Mouse (Mus musculus) urinary bladder, adult 2 months (tissue): ENCODE data around the gene Lnpk. TPM values are rescaled to one million over a fixed set of nuclear protein-coding genes. Genes with fewer than 3 reads are reported as not detected.
A peak's percentile ranks its signal among the peaks of the same experiment; 100 is the strongest.

ENCODE experiments used
- DNase-seq: peaks from one replicate; pipeline ENCODE4 v3.0.0; 2022; ENCODE audit warnings: low spot score
- polyA plus RNA-seq: library from polyadenylated mRNA; depleted of rRNA; stranded (reverse); fragments of >200 nt; gene quantifications from 2 replicates; pipeline ENCODE4 v1.2.3, GENCODE M21; 2012; rRNA removed

Lnpk gene
- polyA plus RNA-seq: 8.9 and 9.3 TPM in 2 replicates

GRCm38 (mm10) chr2:74578843-74579489, at the start of gene Lnpk:
Lnpk (minus strand) TSS chr2:74579435.
- peak; percentile 92 for DNase-seq

DNA sequence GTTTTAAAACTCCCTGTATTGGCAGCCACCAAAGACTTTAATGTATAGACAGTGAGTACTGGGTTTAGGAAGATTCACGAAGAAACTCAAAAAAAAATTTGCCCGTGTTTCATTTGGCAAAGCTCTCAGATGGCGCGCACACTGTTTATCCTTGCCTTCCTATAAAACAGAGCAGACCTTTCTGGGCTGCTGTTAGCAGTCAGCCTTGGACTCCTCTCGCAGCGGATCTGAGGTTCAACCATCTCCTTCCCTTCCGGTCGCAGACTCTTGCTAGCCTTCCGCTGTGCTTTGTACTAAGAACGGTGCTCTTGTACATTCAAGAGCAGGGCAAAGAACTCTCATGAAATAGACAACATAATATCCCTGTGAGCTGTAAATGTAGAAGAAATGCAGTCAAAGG, 41.1 kb upstream of the Lnpk start:
- DNase-seq: no peak

GRCm38 (mm10) chr2:74619676-74620246, 40.5 kb upstream of the Lnpk start:
- DNase-seq: no peak

- DNase-seq: no peak
These were observed 38.5 kb upstream of the Lnpk start for GRCm38 (mm10) chr2:74617706-74618105.

GRCm38 (mm10) chr2:74611406-74611805, 32.2 kb upstream of the Lnpk start:
- DNase-seq: no peak

DNA sequence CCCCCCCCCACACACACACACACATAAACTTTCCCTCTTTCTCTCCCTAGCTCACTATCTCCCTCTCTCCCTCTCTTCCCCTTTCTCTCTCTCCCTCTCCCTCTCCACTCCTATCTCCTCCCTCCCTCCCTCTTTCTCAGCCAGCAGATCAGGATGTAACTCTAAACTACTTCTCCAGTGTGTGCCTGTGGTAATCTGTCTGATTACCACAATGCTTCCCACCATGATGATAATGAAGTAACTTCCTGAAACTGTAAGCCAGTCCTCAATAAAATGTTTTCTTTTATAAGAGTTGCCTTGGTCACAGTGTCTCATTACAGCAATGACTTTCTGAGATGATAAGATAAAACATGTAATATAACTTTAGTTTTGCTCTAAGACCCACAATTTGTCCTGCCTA, 30.1 kb upstream of the Lnpk start:
- no peak for DNase-seq

DNA sequence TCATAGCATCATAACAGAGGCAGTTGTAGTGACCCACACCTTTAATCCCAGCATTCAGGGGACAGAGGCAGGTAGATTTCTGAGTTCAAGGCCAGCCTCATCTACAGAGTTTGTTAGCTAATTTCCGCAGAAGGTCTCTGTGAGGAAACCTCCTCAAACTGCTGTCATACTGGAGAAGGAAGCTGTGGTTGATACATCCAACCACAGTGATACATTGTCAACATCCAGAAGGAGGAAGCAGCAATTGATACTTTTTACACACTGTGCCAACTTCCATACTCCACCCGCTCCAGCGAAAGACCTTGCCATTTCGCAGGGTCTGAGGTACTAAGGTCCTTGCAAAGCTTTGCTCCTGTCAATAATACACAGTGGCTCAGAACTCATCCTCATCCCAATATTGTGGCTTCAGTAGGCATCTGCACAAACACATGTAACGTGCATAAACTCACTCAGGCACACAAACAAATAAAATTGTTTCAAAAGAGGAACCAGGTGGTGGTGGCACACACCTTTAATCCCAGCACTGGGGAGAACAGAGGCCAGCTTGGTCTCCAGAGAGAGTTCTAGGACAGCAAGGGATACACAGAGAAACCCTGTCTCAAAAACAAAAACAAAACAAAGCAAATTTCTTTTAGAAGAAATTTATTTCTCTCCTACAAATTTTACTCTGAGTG, 27.0 kb upstream of the Lnpk start:
- DNase-seq: no peak

DNA sequence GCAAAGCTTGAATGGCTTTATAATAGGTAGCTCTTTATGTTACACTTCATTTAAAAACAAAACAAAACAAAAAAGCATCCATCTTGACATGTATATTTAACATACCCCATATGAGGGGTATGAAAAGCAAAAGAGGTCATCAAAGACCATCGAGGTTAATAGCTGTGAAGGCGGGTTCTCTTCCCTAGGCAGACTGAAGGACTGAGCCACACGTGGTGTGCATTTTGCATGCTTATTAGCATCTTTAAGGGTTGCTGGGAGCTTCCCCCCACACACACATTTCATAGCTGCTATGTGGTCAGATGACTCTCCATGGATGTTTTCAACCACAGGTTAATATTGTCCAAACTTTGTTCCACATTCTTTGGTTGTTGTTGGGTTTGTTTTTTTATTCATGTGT, 24.8 kb upstream of the Lnpk start:
- no peak for DNase-seq

- no peak for DNase-seq
These were observed 23.2 kb upstream of the Lnpk start for GRCm38 (mm10) chr2:74602483-74602882.

DNA sequence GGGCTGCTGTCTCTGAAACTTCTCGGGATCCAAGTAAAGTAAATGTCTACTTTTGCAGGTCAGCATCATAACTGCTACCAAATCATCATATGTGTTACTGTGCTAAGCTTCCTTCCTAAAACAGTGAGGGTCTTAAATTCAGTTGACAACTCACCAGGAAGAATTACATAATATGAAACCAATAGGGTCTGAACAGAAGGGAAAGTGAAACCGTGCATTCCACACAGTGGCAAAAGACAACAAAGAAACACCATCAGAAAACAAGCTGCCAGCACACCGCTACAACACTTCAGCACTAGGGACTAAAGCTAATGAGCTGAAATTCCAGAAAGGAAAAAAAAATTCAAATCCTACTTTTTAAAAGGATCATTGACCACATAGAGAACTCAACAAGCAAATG, 17.9 kb upstream of the Lnpk start:
- no peak for DNase-seq

DNA sequence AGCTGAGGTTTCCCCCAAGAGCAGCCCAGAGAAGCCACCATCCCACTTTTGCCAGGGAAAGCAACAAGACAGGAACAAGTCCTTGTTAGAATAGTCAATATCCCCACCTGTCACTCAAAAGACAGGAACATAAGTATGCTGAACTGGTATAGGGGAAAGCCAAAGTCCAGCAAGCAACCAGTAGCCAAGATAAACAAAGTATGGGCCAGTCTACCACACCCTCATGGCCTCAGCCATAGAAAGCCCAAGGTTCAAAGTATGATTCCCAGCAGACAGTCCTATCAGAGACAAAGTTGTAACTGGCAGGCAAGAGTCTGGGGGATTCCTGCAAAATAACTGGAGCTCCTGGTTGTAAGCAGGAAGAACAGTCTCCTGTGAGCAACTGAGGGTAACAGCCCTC, 16.9 kb upstream of the Lnpk start:
- no peak for DNase-seq

- DNase-seq: no peak
These were observed 941 bp downstream of the Lnpk start for GRCm38 (mm10) chr2:74578146-74578842.

GRCm38 (mm10) chr2:74570390-74570789, 8.8 kb downstream of the Lnpk start:
- DNase-seq: no peak

- DNase-seq: no peak
These were observed 19.4 kb downstream of the Lnpk start for GRCm38 (mm10) chr2:74559822-74560221.

- DNase-seq: no peak
These were observed 20.1 kb downstream of the Lnpk start for GRCm38 (mm10) chr2:74559092-74559491.

- no peak for DNase-seq
These were observed 21.8 kb downstream of the Lnpk start for GRCm38 (mm10) chr2:74557451-74557850.

GRCm38 (mm10) chr2:74551929-74552328, 27.3 kb downstream of the Lnpk start:
- DNase-seq: no peak

- DNase-seq: no peak
These were observed 30.9 kb downstream of the Lnpk start for GRCm38 (mm10) chr2:74548306-74548705.

- no peak for DNase-seq
These were observed 70.9 kb downstream of the Lnpk start for GRCm38 (mm10) chr2:74508302-74508701.

DNA sequence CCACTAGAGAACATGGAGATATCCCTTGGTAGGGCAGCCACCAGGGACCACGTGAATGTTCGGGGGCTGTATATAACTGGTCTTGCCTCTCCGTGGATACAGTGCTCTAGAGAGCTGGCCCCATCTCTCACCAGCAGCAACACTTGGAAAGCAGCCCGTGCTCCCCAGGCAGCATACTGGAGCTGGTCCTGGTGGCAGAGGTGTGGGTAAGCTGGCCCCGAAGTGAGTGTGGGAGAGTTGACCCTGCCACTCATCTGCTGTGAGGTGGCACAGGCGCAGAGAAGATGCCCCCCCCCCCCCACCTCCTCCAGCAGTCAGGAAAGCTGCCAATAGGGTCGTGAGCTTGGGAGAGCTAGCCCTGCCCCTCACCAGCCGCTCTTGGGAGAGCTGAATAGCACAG, 72.8 kb downstream of the Lnpk start:
- DNase-seq: no peak

DNA sequence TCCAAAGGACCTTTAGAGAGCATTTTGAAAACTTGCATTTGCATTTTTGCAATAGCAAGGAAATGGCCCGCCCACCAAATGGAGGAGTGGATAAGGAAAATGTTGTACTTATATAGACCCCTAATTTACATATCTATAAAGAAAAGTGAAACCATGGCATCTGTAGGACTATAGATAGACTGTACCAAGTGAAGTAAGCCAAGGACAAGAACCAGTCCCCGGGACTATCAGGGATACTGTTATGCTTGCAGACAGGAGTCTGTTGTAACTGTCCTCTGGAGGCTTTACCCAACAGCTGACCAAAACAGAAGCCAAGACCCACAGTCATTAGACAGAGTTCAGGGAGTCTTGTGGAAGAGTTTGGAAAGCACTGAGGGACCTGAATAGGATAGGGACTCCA, 78.9 kb downstream of the Lnpk start:
- DNase-seq: no peak

DNA sequence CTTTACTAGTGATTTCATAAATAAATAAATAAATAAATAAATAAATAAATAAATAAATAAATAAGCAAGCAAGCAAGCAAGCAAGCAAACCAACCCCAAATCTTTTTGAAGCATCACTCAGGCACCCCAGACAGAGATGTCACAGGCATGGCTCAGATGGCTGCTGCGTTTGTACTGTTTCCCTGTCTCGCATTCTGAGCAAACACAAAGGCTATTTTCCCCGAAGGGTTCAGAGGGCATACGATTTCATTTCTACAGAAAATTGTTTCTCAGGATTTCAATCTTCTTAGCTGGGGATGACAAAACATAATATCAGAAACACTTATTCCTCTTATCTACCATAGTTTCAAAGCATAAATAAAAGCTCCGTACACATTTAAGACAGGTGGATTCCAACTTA, 81.4 kb downstream of the Lnpk start:
- no peak for DNase-seq

- DNase-seq: no peak
These were observed 87.8 kb downstream of the Lnpk start for GRCm38 (mm10) chr2:74491426-74491825.
